Mouse (Mus musculus) stomach, postnatal 0 days (tissue): Measurements from ENCODE around the gene Bmp10.
A peak's percentile ranks its signal among the peaks of the same experiment; 100 is the strongest.

Source experiments
- CTCF ChIP-seq: IDR thresholded peaks from 2 replicates; pipeline ENCODE4 v1.5.1; 2016; ENCODE audit warnings: antibody characterized with exemption, low read depth, mild to moderate bottlenecking, moderate library complexity
- EP300 ChIP-seq: optimal IDR thresholded peaks from 2 replicates; pipeline ENCODE3; 2016; ENCODE audit warnings: antibody characterized with exemption

DNA sequence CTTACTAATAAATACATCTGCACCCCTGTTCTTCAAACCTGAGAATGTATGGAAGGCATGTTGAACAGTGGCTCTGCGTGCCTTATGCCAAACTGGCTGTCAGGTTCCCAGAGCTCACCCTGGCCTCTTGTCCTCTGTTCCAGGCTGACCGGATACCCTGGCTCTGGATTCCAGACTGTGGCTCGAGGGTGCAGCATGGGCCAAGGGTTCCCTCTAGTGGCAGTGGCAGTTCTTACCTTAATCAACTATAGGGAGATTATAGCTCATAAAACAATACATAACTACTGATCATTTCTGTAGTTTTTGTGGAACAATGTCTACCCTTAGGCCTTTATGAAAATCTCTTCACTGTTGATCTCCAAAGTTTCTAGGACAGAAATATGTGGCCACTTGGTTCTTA, 22.2 kb downstream of the Bmp10 start:
- TF ChIP-seq CTCF (peak; percentile 83), EP300 (no peak)
